Mouse (Mus musculus) heart, embryonic 16.5 days (tissue): ENCODE measurements at regions not wholly inside any gene's neighbourhood (a gene's known extent, or its start where the extent isn't known, plus 50 kb on each side); places are given as distances from the start of the nearest gene placed in this dataset.

Source experiments
- ATAC-seq: fragments of 200-750 bp; cut with Nextera tagmentation; replicated peaks from 2 replicates; pipeline ENCODE4 v1.8.0; 2017; ENCODE audit warnings: moderate number of reproducible peaks; ENCODE audit not compliant: insufficient read depth, low FRiP score; ENCODE audit errors: extremely low read depth
- H3K27ac ChIP-seq: fragments of 300-500 bp; sonication (generic); 2 replicates; pipeline ENCODE4 v1.5.1; 2014; ENCODE audit warnings: mild to moderate bottlenecking, low read length, control low read depth, moderate library complexity
- H3K27me3 ChIP-seq: fragments of 300-500 bp; sonication (generic); 2 replicates; pipeline ENCODE4 v1.6.1; 2014; ENCODE audit warnings: low read length, mixed read lengths; ENCODE audit not compliant: control insufficient read depth, insufficient read depth
- H3K36me3 ChIP-seq: fragments of 300-500 bp; sonication (generic); 2 replicates; pipeline ENCODE4 v1.6.1; 2014; ENCODE audit not compliant: control insufficient read depth, insufficient read depth
- H3K4me1 ChIP-seq: fragments of 300-500 bp; sonication (generic); 2 replicates; pipeline ENCODE4 v1.6.1; 2014; ENCODE audit warnings: low read length, mixed read lengths; ENCODE audit not compliant: control insufficient read depth, insufficient read depth
- H3K4me2 ChIP-seq: fragments of 300-500 bp; sonication (generic); 2 replicates; pipeline ENCODE4 v1.6.1; 2014; ENCODE audit warnings: low read depth, mild to moderate bottlenecking, control low read depth, low read length
- H3K4me3 ChIP-seq: fragments of 300-500 bp; sonication (generic); 2 replicates; pipeline ENCODE4 v1.5.1; 2014; ENCODE audit warnings: mild to moderate bottlenecking, control low read depth, low read length
- H3K9ac ChIP-seq: fragments of 300-500 bp; sonication (generic); 2 replicates; pipeline ENCODE4 v1.6.1; 2014; ENCODE audit warnings: low read length, control low read depth
- H3K9me3 ChIP-seq: fragments of 300-500 bp; sonication (generic); replicated peaks from 2 replicates; pipeline ENCODE4 v1.6.1; 2016; ENCODE audit warnings: low read length; ENCODE audit not compliant: control insufficient read depth
- WGBS: fragments of 180-500 bp; shearing (Covaris S2); extraction: QIAGEN DNeasy Blood & Tissue Kit; methylation state at CpG from one replicate; pipeline ENCODE4 v1.1.7; 2014; 5-methylcytosine and 5-hydroxymethylcytosine counted together

- no peak; the same call in 1 of the 2 replicates for ATAC-seq
- 42% methylated on average over 7 of the region's 7 CpGs for WGBS
- H3K9me3 ChIP-seq, result no peaks in the 10 kb centered on the region
- peaks cover 18% of the 10 kb centered on the region for H3K4me1 ChIP-seq
- H3K4me2 ChIP-seq, result no peak overlapping the region
- peak overlapping the region; percentile 23; the same call in 1 of the 2 replicates for H3K27ac ChIP-seq
- H3K27me3 ChIP-seq, result no peaks in the 10 kb centered on the region
- no peak overlapping the region for H3K9ac ChIP-seq
- no peaks in the 10 kb centered on the region for H3K36me3 ChIP-seq
- no peak overlapping the region for H3K4me3 ChIP-seq
These were observed 124.3 kb downstream of the Slc38a6 start for GRCm38 (mm10) chr12:73410924-73411323.

- 70% methylated on average over 4 of the region's 4 CpGs for WGBS
- H3K27ac ChIP-seq, result peak overlapping the region; percentile 49
These were observed 123.0 kb downstream of the Slc38a6 start for GRCm38 (mm10) chr12:73409481-73410085.

GRCm38 (mm10) chr12:73408614-73409013 lies 122.0 kb downstream of the Slc38a6 start:
- WGBS, result 51% methylated on average over 7 of the region's 7 CpGs
- Histone ChIP-seq H3K27ac (peak overlapping the region; percentile 71), H3K9ac (no peak overlapping the region), H3K4me2 (no peak overlapping the region), H3K4me3 (no peak overlapping the region), H3K27me3 (no peaks in the 10 kb centered on the region), H3K36me3 (no peaks in the 10 kb centered on the region), H3K9me3 (no peaks in the 10 kb centered on the region), H3K4me1 (peaks cover 30% of the 10 kb centered on the region)
- ATAC-seq, result peak; percentile 50; the same call in 1 of the 2 replicates

More at GRCm38 (mm10) chr12:73409481-73410085, 123.0 kb downstream of the Slc38a6 start:
- no peaks in the 10 kb centered on the region for H3K36me3 ChIP-seq
- no peaks in the 10 kb centered on the region for H3K27me3 ChIP-seq
- H3K4me2 ChIP-seq, result peak overlapping the region; percentile 4; the same call in 1 of the 2 replicates
- H3K4me1 ChIP-seq, result peaks cover 25% of the 10 kb centered on the region
- no peak overlapping the region for H3K9ac ChIP-seq
- ATAC-seq, result no peak; the same call in 1 of the 2 replicates
- no peaks in the 10 kb centered on the region for H3K9me3 ChIP-seq
- H3K4me3 ChIP-seq, result no peak overlapping the region

GRCm38 (mm10) chr12:73408165-73408564 lies 121.6 kb downstream of the Slc38a6 start:
- H3K9ac ChIP-seq, result no peak overlapping the region
- no peaks in the 10 kb centered on the region for H3K27me3 ChIP-seq
- no peak overlapping the region for H3K4me2 ChIP-seq
- peaks cover 34% of the 10 kb centered on the region for H3K4me1 ChIP-seq
- no peaks in the 10 kb centered on the region for H3K36me3 ChIP-seq
- no peak for ATAC-seq
- 59% methylated on average over 11 of the region's 11 CpGs for WGBS
- H3K9me3 ChIP-seq, result no peaks in the 10 kb centered on the region
- H3K4me3 ChIP-seq, result no peak overlapping the region
- peak overlapping the region; percentile 71 for H3K27ac ChIP-seq

GRCm38 (mm10) chr12:73406556-73407087 lies 120.0 kb downstream of the Slc38a6 start:
- no peak overlapping the region for H3K27ac ChIP-seq
- H3K36me3 ChIP-seq, result no peaks in the 10 kb centered on the region
- H3K9me3 ChIP-seq, result no peaks in the 10 kb centered on the region
- H3K27me3 ChIP-seq, result no peaks in the 10 kb centered on the region
- H3K4me3 ChIP-seq, result no peak overlapping the region
- ATAC-seq, result no peak
- no peak overlapping the region for H3K4me2 ChIP-seq
- no peak overlapping the region for H3K9ac ChIP-seq
- WGBS, result 90% methylated on average over 8 of the region's 8 CpGs
- peaks cover 49% of the 10 kb centered on the region for H3K4me1 ChIP-seq

GRCm38 (mm10) chr12:73405583-73405982 lies 119.0 kb downstream of the Slc38a6 start:
- H3K4me1 ChIP-seq, result peaks cover 44% of the 10 kb centered on the region
- WGBS, result 87% methylated on average over 9 of the region's 9 CpGs
- no peaks in the 10 kb centered on the region for H3K27me3 ChIP-seq
- ATAC-seq, result no peak
- H3K27ac ChIP-seq, result no peak overlapping the region
- no peak overlapping the region for H3K4me3 ChIP-seq
- H3K9ac ChIP-seq, result no peak overlapping the region
- H3K9me3 ChIP-seq, result no peaks in the 10 kb centered on the region
- H3K36me3 ChIP-seq, result no peaks in the 10 kb centered on the region
- no peak overlapping the region for H3K4me2 ChIP-seq

GRCm38 (mm10) chr12:73405106-73405505 lies 118.5 kb downstream of the Slc38a6 start:
- H3K9me3 ChIP-seq, result no peaks in the 10 kb centered on the region
- no peak overlapping the region for H3K4me2 ChIP-seq
- no peak for ATAC-seq
- WGBS, result 65% methylated on average over 8 of the region's 8 CpGs
- no peak overlapping the region for H3K9ac ChIP-seq
- no peaks in the 10 kb centered on the region for H3K27me3 ChIP-seq
- H3K4me3 ChIP-seq, result no peak overlapping the region
- no peaks in the 10 kb centered on the region for H3K36me3 ChIP-seq
- H3K4me1 ChIP-seq, result peaks cover 42% of the 10 kb centered on the region
- H3K27ac ChIP-seq, result no peak overlapping the region

GRCm38 (mm10) chr12:73403906-73404474 lies 117.4 kb downstream of the Slc38a6 start:
- Histone ChIP-seq H3K4me1 (peaks cover 42% of the 10 kb centered on the region), H3K27me3 (no peaks in the 10 kb centered on the region), H3K4me3 (no peak overlapping the region), H3K36me3 (no peaks in the 10 kb centered on the region), H3K4me2 (no peak overlapping the region), H3K9ac (no peak overlapping the region; the same call in 1 of the 2 replicates), H3K27ac (peak overlapping the region; percentile 98), H3K9me3 (no peaks in the 10 kb centered on the region)
- WGBS, result 41% methylated on average over 13 of the region's 13 CpGs
- no peak for ATAC-seq
